Mouse (Mus musculus): ENCODE results near the gene Prdm4.

Gene Prdm4

DNA sequence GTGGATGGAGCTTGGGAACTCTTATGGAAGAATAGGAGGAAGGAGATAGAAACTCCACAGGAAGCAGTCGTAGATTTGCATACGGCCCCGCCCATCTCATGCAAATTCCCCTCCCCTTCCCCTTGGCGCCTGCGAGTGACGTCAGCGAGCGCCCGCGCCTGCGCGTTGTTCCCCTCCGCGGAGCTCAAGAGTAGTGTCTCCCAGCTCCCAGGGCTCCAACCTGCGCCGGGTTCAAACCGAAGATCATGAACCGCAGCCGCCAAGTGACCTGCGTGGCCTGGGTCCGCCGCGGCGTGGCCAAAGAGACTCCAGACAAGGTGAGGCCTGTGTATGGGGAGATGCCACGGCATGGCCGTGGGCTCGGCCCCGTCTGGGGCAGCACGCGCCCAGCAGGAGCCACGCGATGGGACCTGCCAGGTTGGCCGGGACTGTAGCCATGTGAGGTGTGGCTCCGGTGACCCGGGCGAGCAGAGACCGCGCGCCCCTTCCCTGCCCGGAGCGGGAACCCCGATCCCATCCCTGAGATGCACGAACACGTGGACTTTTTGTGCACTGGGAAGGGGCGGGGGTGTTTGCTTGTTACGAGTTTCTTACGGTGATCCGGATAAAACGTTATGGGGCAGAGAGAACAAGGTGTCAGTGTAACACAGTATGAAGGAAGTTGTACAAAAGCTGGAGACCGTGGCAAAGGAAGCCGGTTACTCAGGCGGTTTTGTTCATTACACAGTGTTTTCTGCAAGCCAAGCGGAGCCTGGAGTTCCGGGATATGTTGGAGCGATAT lies 45.1 kb downstream of the Prdm4 start:
- peak; percentile 80 to 89 for DNase-seq

DNA sequence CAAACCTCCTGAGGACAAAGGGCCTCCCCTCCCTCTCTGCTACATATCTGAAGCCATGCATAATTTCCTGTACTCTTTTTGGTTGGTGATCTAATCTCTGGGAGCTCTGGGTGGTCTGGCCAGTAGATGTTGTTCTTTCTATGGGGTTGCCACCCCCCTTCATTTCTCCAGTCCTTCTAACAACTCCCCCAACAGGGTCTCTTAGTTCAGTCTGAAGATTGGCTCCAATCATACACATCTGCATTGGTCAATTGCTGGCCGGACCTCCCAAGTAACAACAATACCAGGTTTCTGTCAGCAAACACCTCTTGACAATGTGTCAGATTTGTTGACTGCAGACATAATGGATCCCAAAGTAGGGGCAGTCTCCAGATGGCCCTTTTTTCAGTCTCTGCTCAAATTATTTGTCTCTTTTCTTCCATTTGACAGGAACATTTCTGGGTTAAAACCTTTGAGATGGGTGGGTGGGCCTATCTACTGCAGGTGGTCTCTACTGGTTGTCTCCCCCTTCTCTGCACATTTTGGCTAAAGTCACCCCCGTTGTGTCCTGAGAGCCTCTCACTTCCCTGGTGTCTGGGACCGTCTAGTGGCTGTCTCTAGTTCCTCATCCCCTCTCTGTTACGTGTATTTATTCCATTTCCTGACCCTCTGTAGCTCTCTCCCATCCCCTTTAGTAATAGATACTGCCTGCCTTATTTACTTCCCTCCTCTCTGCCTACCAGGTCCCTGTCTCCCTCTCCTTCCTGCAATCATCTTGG lies 70.7 kb downstream of the Prdm4 start:
- DNase-seq, result no peak

Measured in spleen, adult 18-20 months (tissue).